ENCODE assay signal across 8 mouse cellular contexts in the genomic region with DNA sequence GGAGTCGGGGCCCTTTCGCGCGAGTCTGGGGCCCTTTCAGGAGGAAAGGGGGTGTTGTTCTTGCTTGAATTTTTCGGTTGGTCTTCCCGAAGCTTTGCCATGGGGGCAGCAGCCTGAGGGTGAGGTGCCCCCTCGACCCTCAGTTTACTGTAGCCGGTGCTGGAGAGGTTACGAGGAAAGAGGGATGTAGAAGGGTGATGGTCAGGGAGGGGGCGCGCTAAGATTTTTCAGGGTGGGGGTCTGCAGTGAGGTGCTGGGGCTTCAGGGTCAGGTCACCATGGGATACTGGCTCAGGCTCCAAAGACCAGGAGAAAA. TPM values are rescaled to one million over a fixed set of nuclear protein-coding genes. Genes with fewer than 3 reads are reported as not detected.
DNase-seq lines count a peak whose midpoint lies in the region; ATAC-seq lines count a peak whose summit lies in the region.

No protein-coding gene starts in this region.

- no peaks in the 10 kb centered on the region for H3K36me3 ChIP-seq in kidney, embryonic 16.5 days (ENCODE audit: insufficient read depth, low read length)
- H3K36me3 ChIP-seq in hindbrain, embryonic 10.5 days = no peaks in the 10 kb centered on the region
- H3K36me3 ChIP-seq in midbrain, embryonic 11.5 days (ENCODE audit: control insufficient read depth, insufficient read depth, low read length) = no peaks in the 10 kb centered on the region

- DNase-seq in kidney, postnatal 14 days = no peak
- DNase-seq in R1 (ENCODE audit: low read depth, low spot score) = peak; percentile 33
- no peak for DNase-seq in hindbrain, embryonic 10.5 days (ENCODE audit: low spot score)
- peak; percentile 93 for DNase-seq in midbrain, embryonic 11.5 days (ENCODE audit: low spot score, missing footprints)
- no peak for DNase-seq in spleen, postnatal 14 days (ENCODE audit: low spot score in 2 of 2)
- no peak for DNase-seq in layer of hippocampus, postnatal 36 days
- no peak for DNase-seq in adrenal gland, adult 2 months

- peaks cover 54% of the 10 kb centered on the region for H3K27me3 ChIP-seq in kidney, embryonic 16.5 days (ENCODE audit: insufficient read depth, low read length)
- H3K27me3 ChIP-seq in hindbrain, embryonic 10.5 days (ENCODE audit: insufficient read depth, poor library complexity, severe bottlenecking) = peaks cover 70% of the 10 kb centered on the region
- H3K27me3 ChIP-seq in midbrain, embryonic 11.5 days (ENCODE audit: control insufficient read depth, insufficient read depth, low read length) = peaks cover 45% of the 10 kb centered on the region

- H3K4me3 ChIP-seq in kidney, embryonic 16.5 days (ENCODE audit: low read length) = peak overlapping the region; percentile 67
- peak overlapping the region; percentile 96 for H3K4me3 ChIP-seq in hindbrain, embryonic 10.5 days
- peak overlapping the region; percentile 97 for H3K4me3 ChIP-seq in midbrain, embryonic 11.5 days (ENCODE audit: low read depth, low read length)

- H3K27ac ChIP-seq in kidney, embryonic 16.5 days (ENCODE audit: low read length) = no peak overlapping the region
- H3K27ac ChIP-seq in hindbrain, embryonic 10.5 days = peak overlapping the region; percentile 89
- H3K27ac ChIP-seq in midbrain, embryonic 11.5 days (ENCODE audit: low read depth, low read length) = no peak overlapping the region

- no peak; the same call in none of the 2 replicates for ATAC-seq in kidney, embryonic 16.5 days (ENCODE audit: low FRiP score, low TSS enrichment)
- no peak for ATAC-seq in midbrain, embryonic 11.5 days (ENCODE audit: low FRiP score)

- WGBS in kidney, embryonic 16.5 days = 0% methylated on average over 11 of the region's 11 CpGs
- 0% methylated on average over 11 of the region's 11 CpGs for WGBS in hindbrain, embryonic 10.5 days
- WGBS in midbrain, embryonic 11.5 days = under 1% methylated on average over 11 of the region's 11 CpGs

- peaks cover 33% of the 10 kb centered on the region for H3K4me1 ChIP-seq in kidney, embryonic 16.5 days (ENCODE audit: insufficient read depth, low read length)
- H3K4me1 ChIP-seq in hindbrain, embryonic 10.5 days (replicated peaks) = peaks cover 91% of the 10 kb centered on the region
- peaks cover 38% of the 10 kb centered on the region for H3K4me1 ChIP-seq in midbrain, embryonic 11.5 days (ENCODE audit: control insufficient read depth, insufficient read depth, low read length)

- peak overlapping the region; percentile 98 for H3K4me2 ChIP-seq in kidney, embryonic 16.5 days (replicated peaks; ENCODE audit: low read depth, low read length)
- H3K4me2 ChIP-seq in midbrain, embryonic 11.5 days = peak overlapping the region; percentile 95

- H3K9ac ChIP-seq in kidney, embryonic 16.5 days (replicated peaks; ENCODE audit: low read length) = peak overlapping the region; percentile 46
- peak overlapping the region; percentile 83 for H3K9ac ChIP-seq in midbrain, embryonic 11.5 days (ENCODE audit: low read length)

- H3K9me3 ChIP-seq in kidney, embryonic 16.5 days (ENCODE audit: low read length) = no peaks in the 10 kb centered on the region
- no peaks in the 10 kb centered on the region for H3K9me3 ChIP-seq in hindbrain, embryonic 10.5 days
- H3K9me3 ChIP-seq in midbrain, embryonic 11.5 days (ENCODE audit: control insufficient read depth, low read length) = no peaks in the 10 kb centered on the region

RNA-seq across cellular contexts. Expression of gene Bahd1, which starts 0.6 kb away (rescaled TPM):
- polyA plus RNA-seq in kidney, embryonic 16.5 days (2015; fragmentation: Nextera tagmentation; extraction: Ambion mirVana) = 3.1 and 3.5 TPM in 2 replicates
- polyA plus RNA-seq in hindbrain, embryonic 10.5 days (2016; fragmentation: Nextera tagmentation; extraction: Ambion mirVana) = 4.4 TPM in 2 replicates
- polyA plus RNA-seq in midbrain, embryonic 11.5 days (2014; fragmentation: Nextera tagmentation; extraction: Ambion mirVana) = 1.4 and 1.5 TPM in 2 replicates
- total RNA-seq in layer of hippocampus, postnatal 36 days (2021) = 10 to 100 TPM; 51.3 to 55.6 TPM
- 10 to 100 TPM; 36.5 to 46.0 TPM for total RNA-seq in adrenal gland, adult 2 months (2021)
- polyA plus RNA-seq in adrenal gland, adult 2 months (2012; rRNA removed) = 59.5 and 60.3 TPM in 2 replicates

RNA-seq across cellular contexts. Expression of gene Chst14, which starts 25.5 kb away (rescaled TPM):
- polyA plus RNA-seq in kidney, embryonic 16.5 days (2015; fragmentation: Nextera tagmentation; extraction: Ambion mirVana) = 26.8 and 28.6 TPM in 2 replicates
- polyA plus RNA-seq in hindbrain, embryonic 10.5 days (2016; fragmentation: Nextera tagmentation; extraction: Ambion mirVana) = 17.2 and 20.6 TPM in 2 replicates
- 17.3 and 19.2 TPM in 2 replicates for polyA plus RNA-seq in midbrain, embryonic 11.5 days (2014; fragmentation: Nextera tagmentation; extraction: Ambion mirVana)
- total RNA-seq in layer of hippocampus, postnatal 36 days (2021) = 1 to 10 TPM; 2.7 to 2.9 TPM
- 10 to 100 TPM in 1 of 2 experiments, 1 to 10 TPM in 1; 7.8 to 15.7 TPM for total RNA-seq in adrenal gland, adult 2 months (2021)
- 21.6 and 22.0 TPM in 2 replicates for polyA plus RNA-seq in adrenal gland, adult 2 months (2012; rRNA removed)

RNA-seq across cellular contexts. Expression of gene Ivd, which starts 39.0 kb away (rescaled TPM):
- 91.0 and 91.1 TPM in 2 replicates for polyA plus RNA-seq in kidney, embryonic 16.5 days (2015; fragmentation: Nextera tagmentation; extraction: Ambion mirVana)
- polyA plus RNA-seq in hindbrain, embryonic 10.5 days (2016; fragmentation: Nextera tagmentation; extraction: Ambion mirVana) = 59.4 and 65.9 TPM in 2 replicates
- polyA plus RNA-seq in midbrain, embryonic 11.5 days (2014; fragmentation: Nextera tagmentation; extraction: Ambion mirVana) = 40.5 and 44.4 TPM in 2 replicates
- total RNA-seq in layer of hippocampus, postnatal 36 days (2021) = 100 to 1,000 TPM in 1 of 2 experiments, 10 to 100 TPM in 1; 99.8 to 106 TPM
- total RNA-seq in adrenal gland, adult 2 months (2021) = 100 to 1,000 TPM; 245 to 355 TPM
- 205 and 242 TPM in 2 replicates for polyA plus RNA-seq in adrenal gland, adult 2 months (2012; rRNA removed)

Comparison
In these comparisons a context has a peak if more than half of its experiments do, and no peak if none do; other contexts are left out.
1. DNase-seq: peak in R1 (single experiment) and midbrain, embryonic 11.5 days (single experiment); none in kidney, postnatal 14 days (single experiment), hindbrain, embryonic 10.5 days (single experiment), spleen, postnatal 14 days (0 of 2), layer of hippocampus, postnatal 36 days (0 of 2) and adrenal gland, adult 2 months (single experiment).
2. RNA of gene Bahd1, which starts 0.6 kb away (polyA plus RNA-seq): 59.5 to 60.3 TPM in adrenal gland, adult 2 months; 4.4 TPM in hindbrain, embryonic 10.5 days, 3.1 to 3.5 TPM in kidney, embryonic 16.5 days and 1.4 to 1.5 TPM in midbrain, embryonic 11.5 days; every median in the first group is over 10 times any median in the second.
3. Peak in every context shown above with its lines, with median percentiles within 50 percentile points of each other: H3K4me3 ChIP-seq.